Mouse (Mus musculus) olfactory bulb, adult 2 months (tissue): Measurements from ENCODE around the gene Rbms1.

ENCODE experiments used
- CTCF ChIP-seq: fragments of 200-500 bp; IDR thresholded peaks from 2 replicates; pipeline ENCODE4 v1.5.1; 2012; ENCODE audit warnings: low read depth, mild to moderate bottlenecking, low read length, moderate library complexity; ENCODE audit not compliant: insufficient read depth
- POLR2A ChIP-seq: fragments of 200-500 bp; IDR thresholded peaks from 2 replicates; pipeline ENCODE4 v1.6.1; 2012; ENCODE audit warnings: mild to moderate bottlenecking, low read depth, low read length, moderate library complexity; ENCODE audit not compliant: insufficient read depth

- TF ChIP-seq CTCF (no peak), POLR2A (no peak)
Observed at GRCm38 (mm10) chr2:60851898-60852297, 111.1 kb downstream of the Rbms1 start.
